Mouse (Mus musculus): ENCODE measurements at regions not wholly inside any gene's neighbourhood (a gene's known extent, or its start where the extent isn't known, plus 50 kb on each side); places are given as distances from the start of the nearest gene placed in this dataset.

GRCm38 (mm10) chr1:107677404-107677803 is 87.6 kb downstream of the Serpinb8 start:
- Histone ChIP-seq H3K36me3 (replicated peaks; ENCODE audit: control insufficient read depth, insufficient read depth, low read depth, low read length) (no peaks in the 10 kb centered on the region), H3K4me1 (ENCODE audit: control insufficient read depth, insufficient read depth, low read length) (no peaks in the 10 kb centered on the region), H3K9ac (replicated peaks; ENCODE audit: low read length) (no peak overlapping the region), H3K9me3 (replicated peaks; ENCODE audit: control insufficient read depth, low read length) (no peaks in the 10 kb centered on the region), H3K27me3 (ENCODE audit: control insufficient read depth, insufficient read depth, low read length) (no peaks in the 10 kb centered on the region), H3K27ac (replicated peaks; ENCODE audit: low read depth, low read length) (no peak overlapping the region), H3K4me2 (ENCODE audit: low read depth, low read length) (no peak overlapping the region), H3K4me3 (ENCODE audit: low read depth, low read length) (no peak overlapping the region)
- 79% methylated on average over 2 of the region's 2 CpGs for WGBS
- ATAC-seq (replicated peaks; ENCODE audit: insufficient number of reproducible peaks, low FRiP score, low TSS enrichment, low read depth) (no peak), DNase-seq (ENCODE audit: low spot score) (no peak)

- 32% methylated on average over 2 of the region's 2 CpGs for WGBS
- no peaks in the 10 kb centered on the region for H3K27me3 ChIP-seq (ENCODE audit: control insufficient read depth, insufficient read depth, low read length)
- ATAC-seq (replicated peaks; ENCODE audit: insufficient number of reproducible peaks, low FRiP score, low TSS enrichment, low read depth) (no peak), DNase-seq (ENCODE audit: low spot score) (no peak)
- no peaks in the 10 kb centered on the region for H3K9me3 ChIP-seq (replicated peaks; ENCODE audit: control insufficient read depth, low read length)
- H3K4me3 ChIP-seq (ENCODE audit: low read depth, low read length) = no peak overlapping the region
- no peaks in the 10 kb centered on the region for H3K4me1 ChIP-seq (ENCODE audit: control insufficient read depth, insufficient read depth, low read length)
- H3K27ac ChIP-seq (replicated peaks; ENCODE audit: low read depth, low read length) = no peak overlapping the region
- H3K36me3 ChIP-seq (replicated peaks; ENCODE audit: control insufficient read depth, insufficient read depth, low read depth, low read length) = no peaks in the 10 kb centered on the region
- H3K9ac ChIP-seq (replicated peaks; ENCODE audit: low read length) = no peak overlapping the region
- no peak overlapping the region for H3K4me2 ChIP-seq (ENCODE audit: low read depth, low read length)
Measured at GRCm38 (mm10) chr1:107696858-107697257, 107.1 kb downstream of the Serpinb8 start.

GRCm38 (mm10) chr1:107706108-107706548 is 116.3 kb downstream of the Serpinb8 start:
- no peaks in the 10 kb centered on the region for H3K4me1 ChIP-seq (ENCODE audit: control insufficient read depth, insufficient read depth, low read length)
- no peak for ATAC-seq (replicated peaks; ENCODE audit: insufficient number of reproducible peaks, low FRiP score, low TSS enrichment, low read depth)
- no peaks in the 10 kb centered on the region for H3K27me3 ChIP-seq (ENCODE audit: control insufficient read depth, insufficient read depth, low read length)
- no peak overlapping the region for H3K4me3 ChIP-seq (ENCODE audit: low read depth, low read length)
- no peak overlapping the region for H3K4me2 ChIP-seq (ENCODE audit: low read depth, low read length)
- no peaks in the 10 kb centered on the region for H3K36me3 ChIP-seq (replicated peaks; ENCODE audit: control insufficient read depth, insufficient read depth, low read depth, low read length)
- H3K9ac ChIP-seq (replicated peaks; ENCODE audit: low read length) = no peak overlapping the region
- no peaks in the 10 kb centered on the region for H3K9me3 ChIP-seq (replicated peaks; ENCODE audit: control insufficient read depth, low read length)
- no peak overlapping the region for H3K27ac ChIP-seq (replicated peaks; ENCODE audit: low read depth, low read length)
- DNase-seq (ENCODE audit: low spot score) = no peak

GRCm38 (mm10) chr1:107708601-107709000 is 118.8 kb downstream of the Serpinb8 start:
- H3K4me3 ChIP-seq (ENCODE audit: low read depth, low read length) = no peak overlapping the region
- H3K9ac ChIP-seq (replicated peaks; ENCODE audit: low read length) = no peak overlapping the region
- no peaks in the 10 kb centered on the region for H3K27me3 ChIP-seq (ENCODE audit: control insufficient read depth, insufficient read depth, low read length)
- H3K9me3 ChIP-seq (replicated peaks; ENCODE audit: control insufficient read depth, low read length) = no peaks in the 10 kb centered on the region
- H3K4me1 ChIP-seq (ENCODE audit: control insufficient read depth, insufficient read depth, low read length) = no peaks in the 10 kb centered on the region
- no peaks in the 10 kb centered on the region for H3K36me3 ChIP-seq (replicated peaks; ENCODE audit: control insufficient read depth, insufficient read depth, low read depth, low read length)
- no peak overlapping the region for H3K4me2 ChIP-seq (ENCODE audit: low read depth, low read length)
- DNase-seq (ENCODE audit: low spot score) (no peak), ATAC-seq (replicated peaks; ENCODE audit: insufficient number of reproducible peaks, low FRiP score, low TSS enrichment, low read depth) (no peak)
- 84% methylated on average over 5 of the region's 5 CpGs for WGBS
- H3K27ac ChIP-seq (replicated peaks; ENCODE audit: low read depth, low read length) = no peak overlapping the region

- H3K9me3 ChIP-seq (replicated peaks; ENCODE audit: control insufficient read depth, low read length) = no peaks in the 10 kb centered on the region
- no peak overlapping the region for H3K27ac ChIP-seq (replicated peaks; ENCODE audit: low read depth, low read length)
- DNase-seq (ENCODE audit: low spot score) = no peak
- no peak overlapping the region for H3K9ac ChIP-seq (replicated peaks; ENCODE audit: low read length)
- 77% methylated on average over 1 of the region's 1 CpGs for WGBS
- H3K4me2 ChIP-seq (ENCODE audit: low read depth, low read length) = no peak overlapping the region
- no peaks in the 10 kb centered on the region for H3K36me3 ChIP-seq (replicated peaks; ENCODE audit: control insufficient read depth, insufficient read depth, low read depth, low read length)
- no peaks in the 10 kb centered on the region for H3K4me1 ChIP-seq (ENCODE audit: control insufficient read depth, insufficient read depth, low read length)
- ATAC-seq (replicated peaks; ENCODE audit: insufficient number of reproducible peaks, low FRiP score, low TSS enrichment, low read depth) = no peak
- no peak overlapping the region for H3K4me3 ChIP-seq (ENCODE audit: low read depth, low read length)
- H3K27me3 ChIP-seq (ENCODE audit: control insufficient read depth, insufficient read depth, low read length) = no peaks in the 10 kb centered on the region
Measured at GRCm38 (mm10) chr1:107714869-107715268, 125.1 kb downstream of the Serpinb8 start.

GRCm38 (mm10) chr1:107719304-107719703 is 129.5 kb downstream of the Serpinb8 start:
- Histone ChIP-seq H3K27ac (replicated peaks; ENCODE audit: low read depth, low read length) (no peak overlapping the region), H3K36me3 (replicated peaks; ENCODE audit: control insufficient read depth, insufficient read depth, low read depth, low read length) (no peaks in the 10 kb centered on the region)
- 66% methylated on average over 5 of the region's 5 CpGs for WGBS

GRCm38 (mm10) chr1:107728113-107728839 is 138.5 kb downstream of the Serpinb8 start:
- H3K4me1 ChIP-seq (ENCODE audit: control insufficient read depth, insufficient read depth, low read length) = no peaks in the 10 kb centered on the region
- DNase-seq (ENCODE audit: low spot score) (no peak), ATAC-seq (replicated peaks; ENCODE audit: insufficient number of reproducible peaks, low FRiP score, low TSS enrichment, low read depth) (no peak)
- no peak overlapping the region for H3K27ac ChIP-seq (replicated peaks; ENCODE audit: low read depth, low read length)
- no peak overlapping the region for H3K4me2 ChIP-seq (ENCODE audit: low read depth, low read length)
- no peaks in the 10 kb centered on the region for H3K9me3 ChIP-seq (replicated peaks; ENCODE audit: control insufficient read depth, low read length)
- H3K27me3 ChIP-seq (ENCODE audit: control insufficient read depth, insufficient read depth, low read length) = no peaks in the 10 kb centered on the region
- 83% methylated on average over 11 of the region's 11 CpGs for whole genome bisulfite sequencing
- no peak overlapping the region for H3K4me3 ChIP-seq (ENCODE audit: low read depth, low read length)
- H3K36me3 ChIP-seq (replicated peaks; ENCODE audit: control insufficient read depth, insufficient read depth, low read depth, low read length) = no peaks in the 10 kb centered on the region
- no peak overlapping the region for H3K9ac ChIP-seq (replicated peaks; ENCODE audit: low read length)

More at GRCm38 (mm10) chr1:107719304-107719703, 129.5 kb downstream of the Serpinb8 start:
- Histone ChIP-seq H3K4me3 (ENCODE audit: low read depth, low read length) (no peak overlapping the region), H3K9me3 (replicated peaks; ENCODE audit: control insufficient read depth, low read length) (no peaks in the 10 kb centered on the region), H3K27me3 (ENCODE audit: control insufficient read depth, insufficient read depth, low read length) (no peaks in the 10 kb centered on the region), H3K9ac (replicated peaks; ENCODE audit: low read length) (no peak overlapping the region), H3K4me1 (ENCODE audit: control insufficient read depth, insufficient read depth, low read length) (no peaks in the 10 kb centered on the region), H3K4me2 (ENCODE audit: low read depth, low read length) (no peak overlapping the region)
- no peak for DNase-seq (ENCODE audit: low spot score)
- no peak for ATAC-seq (replicated peaks; ENCODE audit: insufficient number of reproducible peaks, low FRiP score, low TSS enrichment, low read depth)

- DNase-seq (ENCODE audit: low spot score) = no peak
- H3K9ac ChIP-seq (replicated peaks; ENCODE audit: low read length) = no peak overlapping the region
- no peaks in the 10 kb centered on the region for H3K27me3 ChIP-seq (ENCODE audit: control insufficient read depth, insufficient read depth, low read length)
- H3K36me3 ChIP-seq (replicated peaks; ENCODE audit: control insufficient read depth, insufficient read depth, low read depth, low read length) = no peaks in the 10 kb centered on the region
- no peak overlapping the region for H3K4me3 ChIP-seq (ENCODE audit: low read depth, low read length)
- ATAC-seq (replicated peaks; ENCODE audit: insufficient number of reproducible peaks, low FRiP score, low TSS enrichment, low read depth) = no peak
- H3K9me3 ChIP-seq (replicated peaks; ENCODE audit: control insufficient read depth, low read length) = no peaks in the 10 kb centered on the region
- 84% methylated on average over 1 of the region's 1 CpGs for WGBS
- H3K27ac ChIP-seq (replicated peaks; ENCODE audit: low read depth, low read length) = no peak overlapping the region
- no peaks in the 10 kb centered on the region for H3K4me1 ChIP-seq (ENCODE audit: control insufficient read depth, insufficient read depth, low read length)
- H3K4me2 ChIP-seq (ENCODE audit: low read depth, low read length) = no peak overlapping the region
Measured at GRCm38 (mm10) chr1:107765307-107765706, 175.5 kb downstream of the Serpinb8 start.
